Mouse (Mus musculus) layer of hippocampus, adult 2 months (tissue): ENCODE results near the gene Polm. TPM values are rescaled to one million over a fixed set of nuclear protein-coding genes. Genes with fewer than 3 reads are reported as not detected.

Source experiments
- DNase-seq, 2 experiments: peaks; one replicate each; pipeline ENCODE4 v3.0.0; 2022; ENCODE audit warnings: low spot score in 2 of 2
- H3K27ac ChIP-seq: fragments of 200-600 bp; 2 replicates; pipeline ENCODE4 v1.8.1; 2022
- H3K4me3 ChIP-seq: fragments of 200-600 bp; 2 replicates; pipeline ENCODE4 v1.8.1; 2022; ENCODE audit warnings: mild to moderate bottlenecking
- CTCF ChIP-seq: fragments of 200-600 bp; conservative IDR thresholded peaks from 2 replicates; pipeline ENCODE4 v1.8.1; 2022; ENCODE audit warnings: antibody characterized with exemption, mild to moderate bottlenecking, moderate library complexity
- long read RNA-seq, 2 experiments: library from polyadenylated mRNA; stranded (forward); transcript quantifications; one replicate each; pipeline ENCODE4 v2.0.0; 2021; ENCODE audit warnings: borderline mapping rate in 2 of 2
- total RNA-seq, 2 experiments: library from RNA; stranded (reverse); gene quantifications; 2 replicates each; pipeline ENCODE4 v1.2.3; 2021

Polm gene
- 10 to 100 TPM; 14.1 to 15.5 TPM for total RNA-seq
- long read RNA-seq, experiment 1, partial matches to known transcripts = 2 of 8 reads
- long read RNA-seq, experiment 1, other reads (novel, unspliced or antisense) = 5 of 8 reads
- long read RNA-seq, experiment 2, partial matches to known transcripts = 1 of 9 reads
- long read RNA-seq, experiment 2, other reads (novel, unspliced or antisense) = 7 of 9 reads

DNA sequence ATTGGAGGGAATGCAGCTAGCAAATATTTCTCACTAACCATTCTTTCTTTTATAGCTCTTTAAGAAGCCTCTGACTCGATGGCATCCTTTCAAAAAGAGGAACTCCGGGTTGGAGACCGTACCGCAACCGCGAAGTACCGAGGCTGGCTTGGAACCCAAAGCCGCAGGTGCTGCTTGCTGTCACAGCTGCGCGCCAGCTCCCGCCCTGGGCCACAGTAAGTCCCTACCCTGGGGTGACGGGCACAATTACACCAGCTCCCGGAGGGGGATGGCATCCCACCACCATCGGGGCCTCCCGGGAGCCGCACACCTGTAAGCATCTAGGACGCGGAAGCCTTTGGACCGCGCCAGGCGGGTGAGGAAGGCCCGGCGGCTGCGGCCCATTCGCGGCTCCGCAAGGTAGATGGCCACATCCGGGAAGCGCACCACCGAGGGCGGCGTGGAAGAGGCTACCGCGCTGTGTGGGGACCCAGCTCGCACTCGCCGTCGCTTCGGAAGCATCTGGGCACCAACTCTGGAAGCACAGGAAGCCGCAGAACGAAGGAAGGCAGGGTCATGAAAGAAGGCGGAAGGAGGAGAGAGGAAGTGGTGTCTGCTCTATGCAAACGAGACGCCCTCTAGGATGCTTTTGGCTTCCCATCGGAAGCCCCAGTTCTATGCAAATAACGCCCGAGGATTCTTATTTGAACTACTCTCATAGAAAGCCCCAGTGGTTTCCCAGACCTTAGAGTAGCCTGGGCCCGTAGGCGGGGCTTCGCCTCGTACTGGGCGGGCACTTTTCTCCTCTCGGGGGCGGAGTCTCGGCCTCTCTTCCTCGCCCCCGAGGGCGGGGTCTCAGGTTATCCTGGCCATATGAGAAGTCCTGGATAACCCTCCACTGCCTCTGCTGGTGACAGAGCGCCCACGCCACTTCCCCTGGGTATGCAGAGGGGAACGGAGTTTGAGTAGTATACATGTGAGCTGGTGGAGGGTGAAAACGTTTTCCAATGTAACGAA, at the start of gene Polm:
Polm (minus strand) TSS at position 766 of the 996 bp plus-strand sequence.
- DNase-seq = peak; percentile 80 to 90
- peak; percentile 82 for TF ChIP-seq CTCF
- Histone ChIP-seq H3K4me3 (peak within 1 kb of the TSS; percentile 84), H3K27ac (peak within 1 kb of the TSS; percentile 91)

DNA sequence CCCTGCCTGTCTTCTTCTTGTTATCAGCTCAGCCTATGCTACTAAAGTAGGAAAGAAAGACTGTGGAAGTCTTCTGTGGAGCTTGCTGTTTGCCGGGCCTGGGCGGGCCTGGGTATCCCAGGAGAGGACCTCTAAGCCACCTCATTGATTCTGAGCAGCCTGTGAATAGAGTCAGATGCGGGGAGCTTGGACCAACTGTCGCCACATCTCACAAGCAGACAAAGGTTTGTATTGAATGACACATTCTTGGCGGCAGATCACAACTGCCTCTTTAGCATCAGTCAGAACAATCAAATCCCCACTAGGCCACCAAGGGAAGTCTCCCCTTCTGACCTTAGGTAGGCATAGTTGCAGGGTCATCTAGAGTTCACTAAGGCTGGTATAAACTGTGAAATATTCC, 49.4 kb upstream of the Polm start:
- TF ChIP-seq CTCF = no peak
- Histone ChIP-seq H3K27ac (peak overlapping the region; percentile 11; the same call in 1 of the 2 replicates), H3K4me3 (no peak overlapping the region)
- DNase-seq = no peak

DNA sequence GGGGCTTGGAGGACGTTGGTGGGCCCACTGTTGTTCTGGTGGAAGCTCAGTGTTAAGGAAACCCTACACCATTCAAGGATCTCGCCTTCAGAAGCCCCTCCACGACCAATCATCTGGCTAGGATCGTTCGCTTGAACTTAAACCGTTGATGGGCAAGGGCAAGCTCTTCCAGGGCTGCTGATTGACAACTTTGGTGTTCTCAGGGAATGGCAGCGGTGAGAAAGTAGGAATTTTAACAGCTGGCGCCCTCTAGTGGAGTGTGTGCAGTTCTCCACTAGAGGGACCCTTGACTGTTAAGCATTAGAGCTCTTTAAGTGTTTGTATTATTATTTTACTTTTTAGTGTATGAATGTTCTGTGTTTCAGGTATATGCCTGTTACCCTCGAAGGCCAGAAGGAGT, 48.4 kb upstream of the Polm start:
- Histone ChIP-seq H3K4me3 (no peak overlapping the region), H3K27ac (no peak overlapping the region)
- TF ChIP-seq CTCF = peak; percentile 97; the same call in 1 of the 2 replicates
- peak; percentile 49 to 73 for DNase-seq

DNA sequence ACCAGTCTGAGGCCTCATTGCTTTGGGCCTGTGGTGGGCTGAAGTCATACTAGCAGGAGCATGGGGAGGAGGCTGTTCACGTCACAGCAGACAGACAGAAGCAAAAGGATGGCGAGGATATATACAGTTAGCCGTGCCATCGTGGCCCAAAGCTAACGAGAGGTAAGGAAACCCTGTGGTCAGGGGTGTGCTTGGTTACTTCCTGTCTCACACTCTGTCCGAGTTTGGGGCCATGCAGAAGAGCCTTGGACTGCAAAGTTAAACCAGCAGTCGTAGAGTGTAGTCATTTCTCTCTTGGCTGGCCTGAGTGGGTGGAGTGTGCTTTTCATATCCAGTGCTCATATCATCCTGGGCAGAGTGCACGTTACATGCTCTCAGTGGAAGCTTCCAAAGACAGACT, 44.7 kb upstream of the Polm start:
- H3K4me3 ChIP-seq = no peak overlapping the region
- TF ChIP-seq CTCF = no peak
- DNase-seq = no peak
- no peak overlapping the region for H3K27ac ChIP-seq

DNA sequence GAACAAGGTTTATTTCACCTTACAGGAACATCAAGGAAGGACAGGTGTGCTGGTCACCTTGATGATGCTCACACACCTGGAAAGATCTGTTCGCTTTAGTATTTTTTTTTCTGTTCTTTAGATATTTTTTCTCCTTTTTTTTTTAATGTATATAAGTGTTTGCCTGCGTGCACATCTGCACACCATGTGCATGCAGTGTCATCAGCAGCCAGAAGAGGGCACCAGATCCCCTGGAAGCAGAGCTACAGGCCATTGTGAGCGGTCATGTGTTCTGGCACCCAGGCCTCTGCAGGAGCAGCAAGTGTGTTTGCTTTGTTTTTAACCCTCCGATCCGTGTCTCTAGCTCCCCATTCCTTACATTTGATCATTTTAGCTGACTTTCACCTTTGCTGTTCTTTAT, 42.1 kb upstream of the Polm start:
- DNase-seq = peak; percentile 43 to 67
- Histone ChIP-seq H3K27ac (no peak overlapping the region), H3K4me3 (no peak overlapping the region)
- TF ChIP-seq CTCF = peak; percentile 94

DNA sequence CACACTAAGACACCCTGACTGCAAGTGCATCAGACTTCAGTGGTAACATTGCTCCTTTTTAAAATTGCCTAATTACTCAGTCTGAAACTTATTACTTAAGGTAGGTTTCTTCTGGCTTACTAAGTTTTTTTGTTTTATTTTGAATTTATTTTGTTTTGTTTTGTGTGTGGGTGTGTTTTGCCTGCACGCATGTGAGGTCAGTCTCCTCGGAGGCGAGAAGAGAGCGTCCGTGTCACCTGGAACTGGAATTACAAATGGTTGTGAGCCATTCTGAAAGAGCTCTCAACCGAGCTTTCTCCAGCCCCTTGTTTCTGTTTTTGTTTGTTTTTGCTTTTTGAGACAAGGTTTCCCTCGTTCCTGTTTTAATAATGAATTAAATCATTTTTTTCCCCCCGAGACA, 40.8 kb upstream of the Polm start:
- peak overlapping the region; percentile 80 for H3K4me3 ChIP-seq
- TF ChIP-seq CTCF = no peak
- no peak for DNase-seq
- peak overlapping the region; percentile 92 for H3K27ac ChIP-seq

DNA sequence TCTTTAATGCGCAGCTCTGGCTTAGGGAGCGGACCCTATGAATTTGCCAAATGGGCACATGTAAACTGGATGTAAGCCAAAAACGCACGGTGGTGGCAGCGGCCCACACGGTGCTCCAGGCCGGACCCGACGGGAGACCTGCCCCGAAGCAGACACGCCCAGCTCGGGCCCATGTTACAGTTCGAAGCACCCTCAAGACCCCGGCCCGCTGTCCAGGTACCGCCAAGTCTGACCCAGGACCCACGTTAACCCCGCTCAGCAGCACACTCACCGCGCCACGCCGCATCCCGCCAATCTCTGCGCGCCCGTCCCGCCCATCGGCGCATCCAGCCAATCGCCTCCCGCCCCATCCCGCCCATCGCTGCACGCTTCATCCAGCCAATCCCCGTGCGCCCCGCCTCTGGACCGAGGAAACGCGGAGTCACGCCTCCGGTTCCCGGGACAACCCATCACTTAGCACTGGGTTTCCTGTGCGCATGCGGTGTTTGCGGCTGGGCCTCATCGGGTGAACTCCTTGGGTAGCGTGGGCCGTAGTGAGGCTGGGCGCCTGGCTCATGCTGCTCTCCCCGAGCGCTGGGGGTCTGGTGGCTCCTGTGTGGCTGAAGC, 40.2 kb upstream of the Polm start, which contains the start of gene Pold2:
Pold2 (minus strand) TSS at position 372 of the 606 bp plus-strand sequence.
- Histone ChIP-seq H3K27ac (peak within 1 kb of the TSS; percentile 92), H3K4me3 (peak within 1 kb of the TSS; percentile 80)
- DNase-seq = peak; percentile 97 to 98
- TF ChIP-seq CTCF = no peak

DNA sequence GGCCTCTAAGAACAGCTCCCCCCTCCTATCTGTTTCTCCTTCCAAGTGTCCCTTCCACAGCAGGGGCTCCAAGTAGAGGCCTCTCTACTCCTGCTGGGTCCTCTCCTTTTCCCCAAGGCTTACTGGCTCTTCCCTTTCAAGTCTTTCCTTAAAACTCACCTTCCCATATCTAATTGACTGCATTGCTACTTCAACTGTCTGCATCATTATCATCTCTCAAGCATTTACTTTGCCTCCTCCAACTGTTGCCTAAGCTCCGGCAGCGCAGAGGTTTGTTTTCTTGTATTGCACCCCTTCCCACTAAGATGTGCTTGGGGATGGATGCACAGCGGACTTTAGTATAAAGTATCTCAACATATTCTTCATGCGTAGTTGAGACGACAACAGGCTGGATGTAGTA, 39.6 kb upstream of the Polm start:
- Histone ChIP-seq H3K4me3 (peak overlapping the region; percentile 80), H3K27ac (no peak overlapping the region)
- no peak for DNase-seq
- TF ChIP-seq CTCF = no peak

DNA sequence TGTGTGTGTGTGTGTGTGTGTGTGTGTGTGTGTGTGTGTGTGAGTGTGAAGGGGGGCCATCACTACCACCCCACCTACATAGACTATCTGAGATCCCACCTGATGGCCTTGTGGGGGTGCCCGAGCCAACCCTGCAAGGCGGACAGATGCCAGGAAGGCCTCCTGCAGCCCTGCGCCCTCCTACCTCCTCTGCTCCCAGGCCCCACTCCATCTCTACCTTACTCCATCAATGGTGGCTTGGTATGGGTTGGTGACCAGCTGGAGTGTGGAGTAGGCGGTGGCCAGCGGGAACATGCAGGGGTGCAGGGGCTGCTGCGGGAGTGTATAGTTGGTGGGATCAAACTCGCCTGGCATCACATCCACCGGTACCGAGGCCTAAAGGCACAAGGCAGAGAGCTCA, 35.4 kb upstream of the Polm start:
- no peak overlapping the region for H3K27ac ChIP-seq
- no peak overlapping the region for H3K4me3 ChIP-seq
- no peak for TF ChIP-seq CTCF
- no peak for DNase-seq

DNA sequence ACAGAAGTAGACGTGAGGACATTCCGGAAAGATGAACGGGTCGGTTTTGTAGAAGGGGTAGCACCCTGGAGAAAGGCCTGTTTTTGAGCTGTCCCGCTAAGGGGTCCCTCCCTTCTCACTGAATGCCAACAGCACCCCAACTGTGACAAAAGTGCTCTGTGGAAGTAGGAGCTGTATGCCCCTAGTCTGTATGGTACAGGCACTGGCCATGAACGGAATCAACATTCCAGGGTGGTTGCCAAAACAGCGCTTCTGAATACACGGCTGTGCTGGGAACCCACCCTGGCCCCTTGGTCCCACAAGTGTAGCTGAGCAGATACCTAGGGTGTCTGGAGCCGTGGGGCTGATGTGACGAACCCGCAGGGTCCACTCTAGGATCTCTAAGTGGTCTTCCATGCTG, 34.9 kb upstream of the Polm start:
- TF ChIP-seq CTCF = no peak
- Histone ChIP-seq H3K27ac (no peak overlapping the region), H3K4me3 (no peak overlapping the region)
- no peak for DNase-seq

DNA sequence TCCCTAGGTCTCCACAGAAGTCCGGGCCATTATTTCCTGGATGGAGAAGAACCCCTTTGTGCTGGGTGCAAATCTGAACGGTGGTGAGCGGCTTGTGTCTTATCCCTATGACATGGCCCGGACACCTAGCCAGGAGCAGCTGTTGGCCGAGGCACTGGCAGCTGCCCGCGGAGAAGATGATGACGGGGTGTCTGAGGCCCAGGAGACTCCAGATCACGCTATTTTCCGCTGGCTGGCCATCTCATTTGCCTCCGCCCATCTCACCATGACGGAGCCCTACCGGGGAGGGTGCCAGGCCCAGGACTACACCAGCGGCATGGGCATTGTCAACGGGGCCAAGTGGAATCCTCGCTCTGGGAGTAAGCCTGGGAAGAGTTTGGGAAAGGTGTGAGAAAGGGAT, 32.3 kb upstream of the Polm start:
- no peak for DNase-seq
- no peak for TF ChIP-seq CTCF
- H3K27ac ChIP-seq = no peak overlapping the region
- no peak overlapping the region for H3K4me3 ChIP-seq

DNA sequence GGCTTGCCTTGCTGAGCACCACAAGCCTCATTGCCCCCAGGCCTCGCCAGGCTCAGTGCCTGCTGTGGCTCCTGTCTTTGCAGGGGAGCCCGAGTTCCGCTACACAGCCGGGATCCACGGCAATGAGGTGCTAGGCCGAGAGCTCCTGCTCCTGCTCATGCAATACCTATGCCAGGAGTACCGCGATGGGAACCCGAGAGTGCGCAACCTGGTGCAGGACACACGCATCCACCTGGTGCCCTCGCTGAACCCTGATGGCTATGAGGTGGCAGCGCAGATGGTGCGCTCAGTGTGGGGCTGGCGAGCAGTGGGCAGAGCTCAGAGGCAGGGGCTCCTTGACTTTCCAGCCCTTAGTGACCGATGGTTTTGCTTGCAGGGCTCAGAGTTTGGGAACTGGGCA, 31.5 kb upstream of the Polm start:
- TF ChIP-seq CTCF = no peak

DNA sequence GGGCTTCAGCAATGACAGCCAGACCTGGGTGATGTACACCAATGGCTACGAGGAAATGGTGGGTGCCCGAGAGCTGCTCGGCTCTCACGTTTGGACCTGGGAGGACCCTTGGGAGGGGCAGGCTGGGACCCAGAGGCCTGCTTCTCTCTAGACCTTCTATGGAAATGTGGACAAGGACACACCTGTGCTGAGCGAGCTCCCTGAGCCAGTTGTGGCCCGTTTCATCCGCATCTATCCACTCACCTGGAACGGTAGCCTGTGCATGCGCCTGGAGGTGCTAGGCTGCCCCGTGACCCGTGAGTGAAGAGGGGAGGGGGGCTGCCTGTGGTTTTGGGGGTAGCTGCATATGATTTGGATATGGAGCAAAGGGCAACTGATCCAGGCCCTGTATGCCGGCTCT, 30.5 kb upstream of the Polm start:
- no peak for TF ChIP-seq CTCF

More for the DNA sequence above, 31.5 kb upstream of the Polm start:
- DNase-seq = no peak
- Histone ChIP-seq H3K4me3 (no peak overlapping the region), H3K27ac (no peak overlapping the region)

More for the DNA sequence above, 30.5 kb upstream of the Polm start:
- no peak overlapping the region for H3K4me3 ChIP-seq
- no peak for DNase-seq
- H3K27ac ChIP-seq = no peak overlapping the region
